Mouse (Mus musculus) MEL (cell line): ENCODE results near the gene Btnl10.

Experiments used
- BHLHE40 ChIP-seq: IDR thresholded peaks from 2 replicates; pipeline ENCODE4 v1.6.1; 2012; ENCODE audit warnings: low read depth, mild to moderate bottlenecking, inconsistent platforms, low read length, improper control_type of control experiment, borderline replicate concordance
- CHD2 ChIP-seq: IDR thresholded peaks from 2 replicates; pipeline ENCODE4 v1.6.1; 2011; ENCODE audit warnings: low read length, improper control_type of control experiment
- CTCF ChIP-seq, 3 experiments: IDR thresholded peaks in 2 of 3; conservative IDR thresholded peaks in 1 of 3; 2 replicates each; pipeline ENCODE4 v1.5.1; 2011 to 2012; ENCODE audit warnings: low read length in 3 of 3, low read depth in 2 of 3, mild to moderate bottlenecking in 2 of 3, improper control_type of control experiment in 1 of 3, inconsistent platforms in 1 of 3, mixed read lengths in 1 of 3, moderate library complexity in 1 of 3; ENCODE audit not compliant: control insufficient read depth in 1 of 3, insufficient read depth in 1 of 3, poor library complexity in 1 of 3, severe bottlenecking in 1 of 3
- EP300 ChIP-seq, 2 experiments: IDR thresholded peaks; 2 replicates each; pipeline ENCODE4 v1.6.1; 2011; ENCODE audit warnings: improper control_type of control experiment in 2 of 2, low read length in 2 of 2, low read depth in 1 of 2, mild to moderate bottlenecking in 1 of 2
- GABPA ChIP-seq: IDR thresholded peaks from 2 replicates; pipeline ENCODE4 v1.6.1; 2012; ENCODE audit warnings: low read depth, mild to moderate bottlenecking, inconsistent platforms, low read length, improper control_type of control experiment, moderate library complexity
- MAZ ChIP-seq: IDR thresholded peaks from 2 replicates; pipeline ENCODE4 v1.6.1; 2012; ENCODE audit warnings: low read depth, mild to moderate bottlenecking, inconsistent platforms, low read length, improper control_type of control experiment
- POLR2A ChIP-seq, 2 experiments: IDR thresholded peaks; 2 replicates each; pipeline ENCODE4 v1.6.1; 2011 to 2012; ENCODE audit warnings: low read length in 2 of 2, mild to moderate bottlenecking in 2 of 2, control low read depth in 1 of 2, improper control_type of control experiment in 1 of 2, low read depth in 1 of 2, moderate library complexity in 1 of 2; ENCODE audit not compliant: control insufficient read depth in 1 of 2, insufficient read depth in 1 of 2, poor library complexity in 1 of 2
- TBP ChIP-seq: IDR thresholded peaks from 2 replicates; pipeline ENCODE4 v1.8.0; 2011; ENCODE audit warnings: low read depth, low read length, improper control_type of control experiment
- TCF12 ChIP-seq: IDR thresholded peaks from 2 replicates; pipeline ENCODE4 v1.6.1; 2014; ENCODE audit warnings: low read depth, mild to moderate bottlenecking, inconsistent platforms, low read length, improper control_type of control experiment, moderate library complexity
- ZNF384 ChIP-seq: IDR thresholded peaks from 2 replicates; pipeline ENCODE4 v1.6.1; 2012; ENCODE audit warnings: low read depth, mild to moderate bottlenecking, inconsistent platforms, low read length, improper control_type of control experiment

DNA sequence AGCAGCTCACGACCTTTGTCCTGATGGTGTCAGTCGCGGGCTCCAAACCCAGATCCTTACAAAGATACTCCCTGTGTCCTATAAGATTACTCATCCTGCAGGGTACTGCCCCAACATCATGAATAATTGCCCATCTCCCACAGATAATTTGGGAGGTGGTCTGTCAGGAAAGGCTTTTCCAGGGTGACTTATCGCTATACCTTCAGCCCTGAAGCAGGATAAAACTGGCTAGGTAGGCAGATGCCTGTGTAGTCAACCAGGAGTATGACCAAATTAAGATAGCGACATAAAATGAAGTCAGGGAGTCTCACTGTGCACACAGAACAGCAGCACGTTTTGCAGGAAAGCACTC lies 21.4 kb downstream of the Btnl10 start:
- TF ChIP-seq POLR2A (IDR thresholded peaks at IDR 0.05; ENCODE audit: control insufficient read depth in 1 of 2, insufficient read depth in 1 of 2, low read depth in 1 of 2, low read length in 2 of 2, poor library complexity in 1 of 2) = no peak
- no peak for TF ChIP-seq CHD2
- TF ChIP-seq TBP = no peak
- no peak for TF ChIP-seq CTCF (IDR thresholded peaks at IDR 0.05 in 2 of 3, conservative IDR thresholded peaks at IDR 0.05 in 1 of 3; ENCODE audit: control insufficient read depth in 1 of 3, insufficient read depth in 1 of 3, low read depth in 2 of 3, low read length in 3 of 3, poor library complexity in 1 of 3, severe bottlenecking in 1 of 3)
- no peak for TF ChIP-seq GABPA
- TF ChIP-seq TCF12 = no peak
- TF ChIP-seq BHLHE40 = no peak
- TF ChIP-seq ZNF384 = no peak
- TF ChIP-seq EP300 (IDR thresholded peaks at IDR 0.05; ENCODE audit: low read depth in 1 of 2, low read length in 2 of 2) = no peak
- no peak for TF ChIP-seq MAZ
